Mouse (Mus musculus) megakaryocyte, embryonic 14.5 days (primary cell): ENCODE measurements around the gene Fam107b.

ENCODE experiments used
- FLI1 ChIP-seq: IDR thresholded peaks from 2 replicates; pipeline ENCODE4 v1.6.1; 2012; ENCODE audit warnings: low read length, inconsistent platforms, mixed read lengths
- GATA1 ChIP-seq: IDR thresholded peaks from 3 replicates; pipeline ENCODE4 v1.6.1; 2012; ENCODE audit warnings: mixed read lengths, low read length, inconsistent platforms, borderline replicate concordance

DNA sequence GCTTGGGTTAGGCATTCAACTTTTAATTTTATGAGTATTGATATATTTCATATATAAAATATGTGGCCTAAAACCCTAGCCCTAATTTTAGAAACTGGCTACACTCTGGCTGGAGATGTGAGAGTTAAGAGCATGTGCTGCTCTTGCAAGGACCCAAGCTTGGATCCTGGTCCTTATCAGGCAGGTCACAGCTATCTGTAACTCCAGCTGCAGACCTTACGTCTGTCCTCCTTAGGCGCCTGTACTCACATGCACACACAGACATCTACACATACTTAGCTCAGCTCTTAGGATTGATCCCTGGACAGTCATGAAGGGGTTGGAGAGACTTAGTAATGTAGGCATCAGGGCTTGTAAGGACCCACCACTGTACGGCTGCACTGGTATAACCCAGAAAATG is 205.3 kb downstream of the Fam107b start:
- TF ChIP-seq GATA1: no peak
- no peak for TF ChIP-seq FLI1
